8 mouse cellular contexts compared by ENCODE assay signal in genomic region chr4:43957846-43958461, GRCm38 (mm10). TPM values are rescaled to one million over a fixed set of nuclear protein-coding genes. Genes with fewer than 3 reads are reported as not detected.
DNase-seq lines count a peak whose midpoint lies in the region; ATAC-seq lines count a peak whose summit lies in the region.

No protein-coding gene starts in this region.

- H3K4me3 ChIP-seq in forebrain, embryonic 15.5 days, result peak overlapping the region; percentile 71
- H3K4me3 ChIP-seq in hindbrain, embryonic 13.5 days, result peak overlapping the region; percentile 77
- peak overlapping the region; percentile 77 for H3K4me3 ChIP-seq in liver, embryonic 15.5 days (replicated peaks)
- peak overlapping the region; percentile 73 for H3K4me3 ChIP-seq in neural tube, embryonic 15.5 days (replicated peaks)

- H3K4me1 ChIP-seq in forebrain, embryonic 15.5 days, result peaks cover 15% of the 10 kb centered on the region
- H3K4me1 ChIP-seq in hindbrain, embryonic 13.5 days (replicated peaks), result peaks cover 22% of the 10 kb centered on the region
- peaks cover 63% of the 10 kb centered on the region for H3K4me1 ChIP-seq in liver, embryonic 15.5 days (replicated peaks)
- peaks cover 31% of the 10 kb centered on the region for H3K4me1 ChIP-seq in neural tube, embryonic 15.5 days

- H3K36me3 ChIP-seq in forebrain, embryonic 15.5 days, result no peaks in the 10 kb centered on the region
- no peaks in the 10 kb centered on the region for H3K36me3 ChIP-seq in hindbrain, embryonic 13.5 days
- H3K36me3 ChIP-seq in liver, embryonic 15.5 days (replicated peaks), result no peaks in the 10 kb centered on the region
- H3K36me3 ChIP-seq in neural tube, embryonic 15.5 days, result no peaks in the 10 kb centered on the region

- no peaks in the 10 kb centered on the region for H3K9me3 ChIP-seq in forebrain, embryonic 15.5 days
- H3K9me3 ChIP-seq in hindbrain, embryonic 13.5 days, result no peaks in the 10 kb centered on the region
- no peaks in the 10 kb centered on the region for H3K9me3 ChIP-seq in liver, embryonic 15.5 days (replicated peaks)
- no peaks in the 10 kb centered on the region for H3K9me3 ChIP-seq in neural tube, embryonic 15.5 days (replicated peaks)

- under 1% methylated on average over 26 of the region's 26 CpGs for WGBS in forebrain, embryonic 15.5 days
- under 1% methylated on average over 26 of the region's 26 CpGs for WGBS in hindbrain, embryonic 13.5 days
- WGBS in liver, embryonic 15.5 days (ENCODE audit: insufficient replicate concordance), result under 1% methylated on average over 26 of the region's 26 CpGs
- under 1% methylated on average over 26 of the region's 26 CpGs for WGBS in neural tube, embryonic 15.5 days

- H3K27me3 ChIP-seq in forebrain, embryonic 15.5 days, result no peaks in the 10 kb centered on the region
- peaks cover 9% of the 10 kb centered on the region; the same call in 1 of the 2 replicates for H3K27me3 ChIP-seq in hindbrain, embryonic 13.5 days
- H3K27me3 ChIP-seq in liver, embryonic 15.5 days, result 0 out of 2 replicates have a peak, but pooled peaks cover 7% of the 10 kb centered on the region
- H3K27me3 ChIP-seq in neural tube, embryonic 15.5 days (replicated peaks), result no peaks in the 10 kb centered on the region

- DNase-seq in kidney, adult 18-20 months, result peak; percentile 41
- DNase-seq in kidney, adult 8-10 months, result no peak
- peak; percentile 78 for DNase-seq in Muller cell, postnatal 12 days (ENCODE audit: inconsistent ontology term)
- DNase-seq in cerebellum, adult 9-11 months, result no peak

- H3K9ac ChIP-seq in forebrain, embryonic 15.5 days (replicated peaks), result peak overlapping the region; percentile 63
- peak overlapping the region; percentile 87 for H3K9ac ChIP-seq in hindbrain, embryonic 13.5 days
- H3K9ac ChIP-seq in liver, embryonic 15.5 days, result peak overlapping the region; percentile 68
- peak overlapping the region; percentile 61 for H3K9ac ChIP-seq in neural tube, embryonic 15.5 days (replicated peaks)

- H3K4me2 ChIP-seq in forebrain, embryonic 15.5 days (replicated peaks), result peak overlapping the region; percentile 71
- peak overlapping the region; percentile 91 for H3K4me2 ChIP-seq in hindbrain, embryonic 13.5 days
- H3K4me2 ChIP-seq in liver, embryonic 15.5 days, result peak overlapping the region; percentile 97
- H3K4me2 ChIP-seq in neural tube, embryonic 15.5 days, result peak overlapping the region; percentile 97

- peak overlapping the region; percentile 50 for H3K27ac ChIP-seq in forebrain, embryonic 15.5 days (replicated peaks)
- H3K27ac ChIP-seq in hindbrain, embryonic 13.5 days, result peak overlapping the region; percentile 88
- H3K27ac ChIP-seq in liver, embryonic 15.5 days (replicated peaks), result peak overlapping the region; percentile 79
- peak overlapping the region; percentile 81 for H3K27ac ChIP-seq in neural tube, embryonic 15.5 days (replicated peaks)

- peak; percentile 87 for ATAC-seq in forebrain, embryonic 15.5 days (replicated peaks)
- ATAC-seq in hindbrain, embryonic 13.5 days (ENCODE audit: low FRiP score), result peak; percentile 85
- ATAC-seq in liver, embryonic 15.5 days (ENCODE audit: insufficient read depth), result peak; percentile 26
- peak; percentile 78 for ATAC-seq in neural tube, embryonic 15.5 days (ENCODE audit: low FRiP score)

RNA-seq across cellular contexts. Expression of gene Glipr2, which starts 0.8 kb away (rescaled TPM):
- 29.7 and 30.0 TPM in 2 replicates for polyA plus RNA-seq in forebrain, embryonic 15.5 days (2015; fragmentation: Nextera tagmentation; extraction: Ambion mirVana)
- polyA plus RNA-seq in hindbrain, embryonic 13.5 days (2015; fragmentation: Nextera tagmentation; extraction: Ambion mirVana), result 48.5 TPM in 2 replicates
- 51.3 and 56.4 TPM in 2 replicates for polyA plus RNA-seq in liver, embryonic 15.5 days (2015; fragmentation: Nextera tagmentation; extraction: Ambion mirVana)
- 42.3 and 51.4 TPM in 2 replicates for polyA plus RNA-seq in neural tube, embryonic 15.5 days (2015; fragmentation: Nextera tagmentation; extraction: Ambion mirVana)

RNA-seq across cellular contexts. Expression of gene Ccin, which starts 25.3 kb away (rescaled TPM):
- polyA plus RNA-seq in forebrain, embryonic 15.5 days (2015; fragmentation: Nextera tagmentation; extraction: Ambion mirVana), result not detected in 2 replicates
- not detected in 2 replicates for polyA plus RNA-seq in hindbrain, embryonic 13.5 days (2015; fragmentation: Nextera tagmentation; extraction: Ambion mirVana)
- polyA plus RNA-seq in liver, embryonic 15.5 days (2015; fragmentation: Nextera tagmentation; extraction: Ambion mirVana), result not detected in 2 replicates
- polyA plus RNA-seq in neural tube, embryonic 15.5 days (2015; fragmentation: Nextera tagmentation; extraction: Ambion mirVana), result not detected in 2 replicates

RNA-seq across cellular contexts. Expression of gene Clta, which starts 46.3 kb away (rescaled TPM):
- polyA plus RNA-seq in forebrain, embryonic 15.5 days (2015; fragmentation: Nextera tagmentation; extraction: Ambion mirVana), result 309 and 310 TPM in 2 replicates
- 320 and 330 TPM in 2 replicates for polyA plus RNA-seq in hindbrain, embryonic 13.5 days (2015; fragmentation: Nextera tagmentation; extraction: Ambion mirVana)
- polyA plus RNA-seq in liver, embryonic 15.5 days (2015; fragmentation: Nextera tagmentation; extraction: Ambion mirVana), result 117 and 119 TPM in 2 replicates
- 342 and 381 TPM in 2 replicates for polyA plus RNA-seq in neural tube, embryonic 15.5 days (2015; fragmentation: Nextera tagmentation; extraction: Ambion mirVana)

Comparison
In these comparisons a context has a peak if more than half of its experiments do, and no peak if none do; other contexts are left out.
1. DNase-seq: peak in kidney, adult 18-20 months (single experiment) and Muller cell, postnatal 12 days (single experiment); none in kidney, adult 8-10 months (0 of 2) and cerebellum, adult 9-11 months (single experiment).
2. ATAC-seq: peak in every context shown above with its lines; median percentile 87 in forebrain, embryonic 15.5 days; 85 in hindbrain, embryonic 13.5 days; 78 in neural tube, embryonic 15.5 days; 26 in liver, embryonic 15.5 days.
3. Peak in every context shown above with its lines, with median percentiles within 50 percentile points of each other: H3K27ac ChIP-seq, H3K4me2 ChIP-seq, H3K4me3 ChIP-seq and H3K9ac ChIP-seq.